Mouse (Mus musculus): ENCODE measurements around the gene Gm9945. TPM values are rescaled to one million over a fixed set of nuclear protein-coding genes. Genes with fewer than 3 reads are reported as not detected.

The Gm9945 gene
- polyA plus RNA-seq, 1 experiment: not detected

- Histone ChIP-seq H3K36me3 (ENCODE audit: control insufficient read depth, insufficient read depth, low read length) (no peaks in the 10 kb centered on the region), H3K4me3 (ENCODE audit: control insufficient read depth, insufficient read depth, low read length) (no peak overlapping the region), H3K4me1 (replicated peaks; ENCODE audit: control insufficient read depth, insufficient read depth, low read length) (peaks cover 12% of the 10 kb centered on the region), H3K27me3 (ENCODE audit: control insufficient read depth, insufficient read depth, low read length) (no peaks in the 10 kb centered on the region), H3K27ac (ENCODE audit: control insufficient read depth, insufficient read depth, low read length) (no peak overlapping the region)
- DNase-seq: peak; percentile 16
- 92% methylated on average over 6 of the region's 6 CpGs for WGBS
- TF ChIP-seq CTCF (IDR thresholded peaks at IDR 0.05; ENCODE audit: borderline replicate concordance, control insufficient read depth, extremely low read depth, insufficient read depth, low read length, poor library complexity) (peak; percentile 56; the same call in 1 of the 2 replicates), POLR2A (IDR thresholded peaks at IDR 0.05; ENCODE audit: control insufficient read depth, extremely low read depth, insufficient read depth, low read length, poor library complexity) (no peak)
These were observed 44.9 kb downstream of the Gm9945 start for GRCm38 (mm10) chr11:53524905-53525304.

- WGBS: 88% methylated on average over 4 of the region's 4 CpGs
- H3K27me3 ChIP-seq (ENCODE audit: control insufficient read depth, insufficient read depth, low read length): no peaks in the 10 kb centered on the region
- TF ChIP-seq CTCF (IDR thresholded peaks at IDR 0.05; ENCODE audit: borderline replicate concordance, control insufficient read depth, extremely low read depth, insufficient read depth, low read length, poor library complexity): no peak
- TF ChIP-seq POLR2A (IDR thresholded peaks at IDR 0.05; ENCODE audit: control insufficient read depth, extremely low read depth, insufficient read depth, low read length, poor library complexity): no peak
- H3K27ac ChIP-seq (ENCODE audit: control insufficient read depth, insufficient read depth, low read length): no peak overlapping the region
- peaks cover 6% of the 10 kb centered on the region for H3K4me1 ChIP-seq (replicated peaks; ENCODE audit: control insufficient read depth, insufficient read depth, low read length)
- no peaks in the 10 kb centered on the region for H3K36me3 ChIP-seq (ENCODE audit: control insufficient read depth, insufficient read depth, low read length)
- DNase-seq: no peak
- no peak overlapping the region for H3K4me3 ChIP-seq (ENCODE audit: control insufficient read depth, insufficient read depth, low read length)
These were observed 45.5 kb downstream of the Gm9945 start for GRCm38 (mm10) chr11:53525461-53525860.

- TF ChIP-seq POLR2A (IDR thresholded peaks at IDR 0.05; ENCODE audit: control insufficient read depth, extremely low read depth, insufficient read depth, low read length, poor library complexity): no peak
- TF ChIP-seq CTCF (IDR thresholded peaks at IDR 0.05; ENCODE audit: borderline replicate concordance, control insufficient read depth, extremely low read depth, insufficient read depth, low read length, poor library complexity): no peak
- Histone ChIP-seq H3K27me3 (ENCODE audit: control insufficient read depth, insufficient read depth, low read length) (no peaks in the 10 kb centered on the region), H3K4me3 (ENCODE audit: control insufficient read depth, insufficient read depth, low read length) (no peak overlapping the region), H3K4me1 (replicated peaks; ENCODE audit: control insufficient read depth, insufficient read depth, low read length) (peaks cover 5% of the 10 kb centered on the region; the same call in 1 of the 2 replicates), H3K27ac (ENCODE audit: control insufficient read depth, insufficient read depth, low read length) (no peak overlapping the region), H3K36me3 (ENCODE audit: control insufficient read depth, insufficient read depth, low read length) (no peaks in the 10 kb centered on the region)
- 50% methylated on average over 9 of the region's 9 CpGs for WGBS
- DNase-seq: no peak
These were observed 48.7 kb downstream of the Gm9945 start for GRCm38 (mm10) chr11:53528397-53529252.

GRCm38 (mm10) chr11:53529253-53529557 is 49.2 kb downstream of the Gm9945 start:
- DNase-seq: no peak
- Histone ChIP-seq H3K27me3 (ENCODE audit: control insufficient read depth, insufficient read depth, low read length) (no peaks in the 10 kb centered on the region), H3K27ac (ENCODE audit: control insufficient read depth, insufficient read depth, low read length) (no peak overlapping the region), H3K4me3 (ENCODE audit: control insufficient read depth, insufficient read depth, low read length) (no peak overlapping the region), H3K36me3 (ENCODE audit: control insufficient read depth, insufficient read depth, low read length) (no peaks in the 10 kb centered on the region), H3K4me1 (replicated peaks; ENCODE audit: control insufficient read depth, insufficient read depth, low read length) (peaks cover 5% of the 10 kb centered on the region; the same call in 1 of the 2 replicates)
- WGBS: 67% methylated on average over 6 of the region's 6 CpGs
- TF ChIP-seq POLR2A (IDR thresholded peaks at IDR 0.05; ENCODE audit: control insufficient read depth, extremely low read depth, insufficient read depth, low read length, poor library complexity) (no peak), CTCF (IDR thresholded peaks at IDR 0.05; ENCODE audit: borderline replicate concordance, control insufficient read depth, extremely low read depth, insufficient read depth, low read length, poor library complexity) (no peak)

- no peak for DNase-seq
- WGBS: 97% methylated on average over 9 of the region's 9 CpGs
- H3K4me1 ChIP-seq (replicated peaks; ENCODE audit: control insufficient read depth, insufficient read depth, low read length): peaks cover 5% of the 10 kb centered on the region; the same call in 1 of the 2 replicates
- no peak for TF ChIP-seq POLR2A (IDR thresholded peaks at IDR 0.05; ENCODE audit: control insufficient read depth, extremely low read depth, insufficient read depth, low read length, poor library complexity)
- no peak for TF ChIP-seq CTCF (IDR thresholded peaks at IDR 0.05; ENCODE audit: borderline replicate concordance, control insufficient read depth, extremely low read depth, insufficient read depth, low read length, poor library complexity)
- no peak overlapping the region for H3K27ac ChIP-seq (ENCODE audit: control insufficient read depth, insufficient read depth, low read length)
- no peak overlapping the region for H3K4me3 ChIP-seq (ENCODE audit: control insufficient read depth, insufficient read depth, low read length)
- H3K27me3 ChIP-seq (ENCODE audit: control insufficient read depth, insufficient read depth, low read length): no peaks in the 10 kb centered on the region
- no peaks in the 10 kb centered on the region for H3K36me3 ChIP-seq (ENCODE audit: control insufficient read depth, insufficient read depth, low read length)
These were observed 50.0 kb downstream of the Gm9945 start for GRCm38 (mm10) chr11:53530001-53530400.

Other genes starting within 250 kb of the Gm9945 start
- 29.3 and 41.9 TPM in 2 replicates for gene Hspa4, start 179.7 kb upstream of the Gm9945 start, polyA plus RNA-seq (2012; rRNA removed)
- 8.4 and 8.7 TPM in 2 replicates for gene Zcchc10, start 155.5 kb upstream of the Gm9945 start, polyA plus RNA-seq (2012; rRNA removed)
- gene Aff4, start 129.3 kb upstream of the Gm9945 start, polyA plus RNA-seq (2012; rRNA removed): 16.4 and 18.9 TPM in 2 replicates
- not detected in 2 replicates for gene Leap2, start 57.0 kb upstream of the Gm9945 start, polyA plus RNA-seq (2012; rRNA removed)
- gene Uqcrq, start 49.3 kb upstream of the Gm9945 start, polyA plus RNA-seq (2012; rRNA removed): 407 and 566 TPM in 2 replicates
- 0.91 and 1.5 TPM in 2 replicates for gene Gdf9, start 49.1 kb upstream of the Gm9945 start, polyA plus RNA-seq (2012; rRNA removed)
- 0.08 TPM in 1 of 2 replicates, not detected in the other for gene Gm10447, start 23.1 kb upstream of the Gm9945 start, polyA plus RNA-seq (2012; rRNA removed)
- 0.70 and 0.75 TPM in 2 replicates for gene Shroom1, start 23.0 kb upstream of the Gm9945 start, polyA plus RNA-seq (2012; rRNA removed)
- gene Gm9837, start 9.7 kb upstream of the Gm9945 start, polyA plus RNA-seq (2012; rRNA removed): not detected in 2 replicates
- gene Sowaha, start 108 bp downstream of the Gm9945 start, polyA plus RNA-seq (2012; rRNA removed): 0.18 and 0.23 TPM in 2 replicates
- 11.5 TPM in 2 replicates for gene Sept8, start 39.1 kb downstream of the Gm9945 start, polyA plus RNA-seq (2012; rRNA removed)
- gene Kif3a, start 87.2 kb downstream of the Gm9945 start, polyA plus RNA-seq (2012; rRNA removed): 3.8 and 4.2 TPM in 2 replicates
- 0.55 TPM in 1 of 2 replicates, not detected in the other for gene Il4, start 138.5 kb downstream of the Gm9945 start, polyA plus RNA-seq (2012; rRNA removed)
- gene Il13, start 154.5 kb downstream of the Gm9945 start, polyA plus RNA-seq (2012; rRNA removed): 8.5 and 10.4 TPM in 2 replicates
- gene Rad50, start 227.2 kb downstream of the Gm9945 start, polyA plus RNA-seq (2012; rRNA removed): 8.3 and 8.4 TPM in 2 replicates
- 0.56 and 0.84 TPM in 2 replicates for gene Il5, start 240.6 kb downstream of the Gm9945 start, polyA plus RNA-seq (2012; rRNA removed)

Measured in thymus, adult 2 months (tissue).